In genomic region chr10:128211390-128212108, GRCm38 (mm10) we compare ENCODE assay signal across 7 mouse cellular contexts. TPM values are rescaled to one million over a fixed set of nuclear protein-coding genes. Genes with fewer than 3 reads are reported as not detected.
DNase-seq lines count a peak whose midpoint lies in the region; ATAC-seq lines count a peak whose summit lies in the region.

Gene Spryd4, minus strand, starts transcription at chr10:128211807.

- H3K9me3 ChIP-seq in intestine, embryonic 14.5 days (ENCODE audit: control insufficient read depth, low read length) = no peaks in the 10 kb centered on the region

- ATAC-seq in intestine, embryonic 14.5 days (replicated peaks; ENCODE audit: low FRiP score, low TSS enrichment, low read depth) = peak; percentile 94

- H3K4me2 ChIP-seq in intestine, embryonic 14.5 days (ENCODE audit: low read length) = peak within 1 kb of the TSS; percentile 95

- H3K27me3 ChIP-seq in intestine, embryonic 14.5 days (replicated peaks; ENCODE audit: control insufficient read depth, insufficient read depth, low read length) = 0 out of 2 replicates have a peak, but pooled peaks cover 11% of the 10 kb centered on the region

- peak within 1 kb of the TSS; percentile 76 for H3K4me3 ChIP-seq in intestine, embryonic 14.5 days (ENCODE audit: low read depth, low read length)

- intact Hi-C loops in left cerebral cortex, postnatal 14 days (cut with DNase I) = loop anchor here (2.0 to 5.0 kb wide), 2 partner anchors 21 to 71 kb away; partner anchors contain the start of gene Timeless

- peak within 1 kb of the TSS; percentile 59 for H3K9ac ChIP-seq in intestine, embryonic 14.5 days (ENCODE audit: low read length)

- WGBS in intestine, embryonic 14.5 days = under 1% methylated on average over 30 of the region's 30 CpGs

- H3K27ac ChIP-seq in intestine, embryonic 14.5 days (ENCODE audit: low read depth) = peak within 1 kb of the TSS; percentile 51; the same call in 1 of the 2 replicates

- peaks cover 6% of the 10 kb centered on the region for H3K4me1 ChIP-seq in intestine, embryonic 14.5 days (replicated peaks; ENCODE audit: control insufficient read depth, insufficient read depth, low read length)

- H3K36me3 ChIP-seq in intestine, embryonic 14.5 days (ENCODE audit: control insufficient read depth, insufficient read depth, low read length) = peaks cover 6% of the 10 kb centered on the region; the same call in 1 of the 2 replicates

- peak; percentile 89 to 96 for DNase-seq in adrenal gland, adult (ENCODE audit: inconsistent age in 2 of 2, low spot score in 1 of 2)
- peak; percentile 96 for DNase-seq in embryo, embryonic 10.5 days (ENCODE audit: low spot score)
- peak; percentile 88 for DNase-seq in gastrocnemius, postnatal 25 days
- DNase-seq in intestine, embryonic 14.5 days (ENCODE audit: low spot score) = peak; percentile 94
- DNase-seq in left cerebral cortex, postnatal 14 days (ENCODE audit: low spot score in 2 of 2) = peak; percentile 90 to 92
- peak; percentile 94 for DNase-seq in mesoderm, embryonic 11.5 days (ENCODE audit: low read depth, low spot score)
- peak; percentile 89 for DNase-seq in right cerebral cortex, postnatal 4 days

RNA-seq across cellular contexts. Expression of gene Spryd4, which starts in this region (rescaled TPM):
- 10 to 100 TPM; 31.0 to 35.6 TPM for total RNA-seq in gastrocnemius, postnatal 25 days (2021)
- 34.9 and 37.2 TPM in 2 replicates for polyA plus RNA-seq in intestine, embryonic 14.5 days (2014; fragmentation: Nextera tagmentation; extraction: Ambion mirVana)
- total RNA-seq in left cerebral cortex, postnatal 14 days (2021) = 10 to 100 TPM; 10.7 to 11.3 TPM

Comparison
In these comparisons a context has a peak if more than half of its experiments do, and no peak if none do; other contexts are left out.
1. Peak in every context shown above with its lines: DNase-seq, ATAC-seq, H3K4me3 ChIP-seq and H3K27ac ChIP-seq.